Mouse (Mus musculus): Measurements from ENCODE around the gene Caly.
A peak's percentile ranks its signal among the peaks of the same experiment; 100 is the strongest.

Gene Caly

GRCm38 (mm10) chr7:140037171-140037555 lies 45.2 kb downstream of the Caly start:
- peak; percentile 4 for DNase-seq (ENCODE audit: low spot score)

- peak; percentile 95 for DNase-seq (ENCODE audit: low spot score)
Measured at GRCm38 (mm10) chr7:140036281-140037170, 45.8 kb downstream of the Caly start, which contains the start of the genes Zfp511 and Tubgcp2. Gene Zfp511 (plus strand): TSS chr7:140036391. Gene Tubgcp2 (minus strand): TSS chr7:140036669.

GRCm38 (mm10) chr7:140035456-140035855 lies 46.9 kb downstream of the Caly start:
- peak; percentile 1 for DNase-seq (ENCODE audit: low spot score)

- DNase-seq (ENCODE audit: low spot score): peak; percentile 2
Measured at GRCm38 (mm10) chr7:140033386-140033785, 49.0 kb downstream of the Caly start.

GRCm38 (mm10) chr7:140032366-140032765 lies 50.0 kb downstream of the Caly start:
- peak; percentile 2 for DNase-seq (ENCODE audit: low spot score)

- peak; percentile 1 for DNase-seq (ENCODE audit: low spot score)
Measured at GRCm38 (mm10) chr7:140031771-140032170, 50.6 kb downstream of the Caly start.

Measured in layer of hippocampus, adult 11-12 months (tissue).